Mouse (Mus musculus): ENCODE measurements around the gene Rara. TPM values are rescaled to one million over a fixed set of nuclear protein-coding genes. Genes with fewer than 3 reads are reported as not detected.
A peak's percentile ranks its signal among the peaks of the same experiment; 100 is the strongest.

The Rara gene
- total and polyA plus RNA-seq, 3 experiments, result 4.5 to 13.7 (median 12.1) TPM

DNA sequence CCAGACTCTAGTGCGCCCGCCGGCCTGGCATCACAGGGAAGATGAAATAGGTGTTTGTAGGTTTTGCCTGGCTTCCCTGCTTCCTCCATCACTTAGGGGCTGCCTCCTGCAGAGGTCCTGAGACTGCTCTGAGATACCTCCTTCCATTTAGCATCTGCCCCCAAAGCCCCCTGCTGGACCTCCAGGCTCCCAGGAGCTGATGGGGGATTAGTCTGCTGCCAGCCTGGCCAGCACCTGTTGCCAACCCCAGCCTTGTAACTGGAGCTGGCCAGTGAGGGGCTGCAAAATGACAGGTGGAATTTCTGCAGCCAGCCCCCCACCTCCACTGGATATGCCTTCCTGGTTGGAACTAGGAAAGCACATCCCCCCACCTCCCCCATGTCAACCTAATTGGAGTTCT, 13.2 kb downstream of the Rara start:
- H3K4me2 ChIP-seq (ENCODE audit: insufficient read depth, low read depth, poor library complexity, severe bottlenecking), result peak overlapping the region; percentile 80
- peak overlapping the region; percentile 3 to 90 (median 72) for H3K4me3 ChIP-seq (replicated peaks in 1 of 3; ENCODE audit: low read depth in 2 of 3, low read length in 2 of 3, poor library complexity in 1 of 3)
- TF ChIP-seq MAX (IDR thresholded peaks at IDR 0.05; ENCODE audit: low read length) (no peak), POLR2A (IDR thresholded peaks at IDR 0.05; ENCODE audit: low read depth, low read length) (no peak), JUN (IDR thresholded peaks at IDR 0.05; ENCODE audit: insufficient read depth, low read depth, low read length) (no peak), POLR2AphosphoS2 (IDR thresholded peaks at IDR 0.05; ENCODE audit: low read depth, low read length) (no peak), BHLHE40 (IDR thresholded peaks at IDR 0.05; ENCODE audit: low read depth, low read length) (no peak), MAFK (IDR thresholded peaks at IDR 0.05; ENCODE audit: insufficient replicate concordance, low read length) (no peak), EP300 (IDR thresholded peaks at IDR 0.05; ENCODE audit: low read length) (no peak), USF1 (IDR thresholded peaks at IDR 0.05; ENCODE audit: low read depth, low read length) (no peak), TCF12 (IDR thresholded peaks at IDR 0.05; ENCODE audit: low read depth, low read length) (no peak), RCOR1 (conservative IDR thresholded peaks at IDR 0.05; ENCODE audit: low read depth, low read length) (no peak), HCFC1 (IDR thresholded peaks at IDR 0.05; ENCODE audit: low read depth, low read length) (no peak), MEF2A (IDR thresholded peaks at IDR 0.05; ENCODE audit: borderline replicate concordance, low read depth, low read length) (no peak)
- peak overlapping the region; percentile 95 for H3K27ac ChIP-seq (ENCODE audit: insufficient read depth, low read depth)
- no peaks in the 10 kb centered on the region for H3K36me3 ChIP-seq (replicated peaks in 1 of 2; ENCODE audit: control insufficient read depth in 1 of 2, insufficient read depth in 1 of 2, low read length in 1 of 2)
- H3K27me3 ChIP-seq (replicated peaks), result no peaks in the 10 kb centered on the region
- H3K9me3 ChIP-seq (replicated peaks; ENCODE audit: low read length), result no peaks in the 10 kb centered on the region
- peaks cover 8% of the 10 kb centered on the region for H3K79me2 ChIP-seq (replicated peaks; ENCODE audit: control insufficient read depth, extremely low read depth, insufficient read depth, poor library complexity, severe bottlenecking)
- no peak for DNase-seq (ENCODE audit: extremely low read depth)
- in situ Hi-C loops (cut with MboI; ENCODE audit: low pct_ligation_motif_present, low pct_unique_long_range_greater_than_20kb, low sequenced_read_pairs), result no loop called here
- dilution Hi-C loops (cut with MboI; ENCODE audit: extremely low pct_ligation_motif_present, extremely low pct_unique_long_range_greater_than_20kb, low sequenced_read_pairs), result no loop called here
- H3K9ac ChIP-seq (ENCODE audit: insufficient read depth, low read depth), result peak overlapping the region; percentile 20
- peaks cover 40 to 80% of the 10 kb centered on the region in 2 experiments for H3K4me1 ChIP-seq (ENCODE audit: control insufficient read depth in 1 of 2, insufficient read depth in 2 of 2)

DNA sequence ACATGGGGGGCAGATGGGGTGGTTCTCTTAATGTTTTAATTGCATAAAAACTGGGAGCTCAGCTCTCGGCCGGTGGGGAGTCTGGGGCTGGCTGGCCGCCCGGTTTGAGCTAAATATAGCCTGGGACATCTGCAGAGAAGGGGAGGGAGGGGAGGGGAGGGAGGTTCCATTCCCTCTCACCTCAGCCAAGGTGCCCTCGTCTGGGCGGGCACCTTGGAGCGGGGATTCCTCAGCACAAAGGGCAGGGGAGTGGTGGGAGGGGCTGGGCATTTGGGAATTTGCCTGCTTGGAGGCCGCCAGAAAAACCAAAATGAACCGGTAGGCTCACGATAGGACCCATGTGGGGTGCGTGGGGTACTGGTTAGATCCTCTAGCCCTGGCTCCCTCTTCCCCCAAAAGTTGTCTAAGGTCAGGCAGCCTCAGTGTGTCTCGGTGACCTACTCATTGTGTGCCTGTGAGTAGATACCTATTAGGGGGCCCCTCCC, 13.8 kb downstream of the Rara start:
- H3K9me3 ChIP-seq (replicated peaks; ENCODE audit: low read length), result no peaks in the 10 kb centered on the region
- peak overlapping the region; percentile 95 for H3K27ac ChIP-seq (ENCODE audit: insufficient read depth, low read depth)
- DNase-seq (ENCODE audit: extremely low read depth), result no peak
- H3K4me1 ChIP-seq (ENCODE audit: control insufficient read depth in 1 of 2, insufficient read depth in 2 of 2), result peaks cover 45 to 85% of the 10 kb centered on the region in 2 experiments
- H3K4me3 ChIP-seq (replicated peaks in 1 of 3; ENCODE audit: low read depth in 2 of 3, low read length in 2 of 3, poor library complexity in 1 of 3), result peak overlapping the region; percentile 51 to 90 (median 72)
- no peaks in the 10 kb centered on the region for H3K27me3 ChIP-seq (replicated peaks)
- peak overlapping the region; percentile 20 for H3K9ac ChIP-seq (ENCODE audit: insufficient read depth, low read depth)
- H3K79me2 ChIP-seq (replicated peaks; ENCODE audit: control insufficient read depth, extremely low read depth, insufficient read depth, poor library complexity, severe bottlenecking), result peaks cover 8% of the 10 kb centered on the region
- no peaks in the 10 kb centered on the region for H3K36me3 ChIP-seq (replicated peaks in 1 of 2; ENCODE audit: control insufficient read depth in 1 of 2, insufficient read depth in 1 of 2, low read length in 1 of 2)
- TF ChIP-seq MEF2A (IDR thresholded peaks at IDR 0.05; ENCODE audit: borderline replicate concordance, low read depth, low read length), result peak; percentile 83
- peak; percentile 26; the same call in 1 of the 2 replicates for TF ChIP-seq CHD1 (IDR thresholded peaks at IDR 0.05; ENCODE audit: low read depth, low read length)
- no peak for TF ChIP-seq RCOR1 (conservative IDR thresholded peaks at IDR 0.05; ENCODE audit: low read depth, low read length)
- no peak for TF ChIP-seq MYC (IDR thresholded peaks at IDR 0.05; ENCODE audit: low read depth, low read length)
- no peak for TF ChIP-seq RAD21 (IDR thresholded peaks at IDR 0.05; ENCODE audit: low read depth, low read length)
- no peak for TF ChIP-seq JUND (conservative IDR thresholded peaks at IDR 0.05; ENCODE audit: low read depth, low read length)
- no peak for TF ChIP-seq PAX5 (IDR thresholded peaks at IDR 0.05; ENCODE audit: low read length)
- TF ChIP-seq HCFC1 (IDR thresholded peaks at IDR 0.05; ENCODE audit: low read depth, low read length), result no peak
- no peak for TF ChIP-seq UBTF (IDR thresholded peaks at IDR 0.05; ENCODE audit: low read depth, low read length)
- TF ChIP-seq POLR2A (IDR thresholded peaks at IDR 0.05; ENCODE audit: low read depth, low read length), result 0 out of 2 replicates have a peak, but pooled peaks have one; percentile 49
- TF ChIP-seq EP300 (IDR thresholded peaks at IDR 0.05; ENCODE audit: low read length), result no peak
- TF ChIP-seq GABPA (IDR thresholded peaks at IDR 0.05; ENCODE audit: insufficient replicate concordance, low read depth, low read length), result no peak
- H3K4me2 ChIP-seq (ENCODE audit: insufficient read depth, low read depth, poor library complexity, severe bottlenecking), result peak overlapping the region; percentile 80
- in situ Hi-C loops (cut with MboI; ENCODE audit: low pct_ligation_motif_present, low pct_unique_long_range_greater_than_20kb, low sequenced_read_pairs) (no loop called here), dilution Hi-C loops (cut with MboI; ENCODE audit: extremely low pct_ligation_motif_present, extremely low pct_unique_long_range_greater_than_20kb, low sequenced_read_pairs) (no loop called here)

Data from CH12.LX (cell line).